Mouse (Mus musculus) small intestine, adult 2 months (tissue): ENCODE results near the gene Kcnb1.

Source experiments
- CTCF ChIP-seq: fragments of 200-500 bp; IDR thresholded peaks from 2 replicates; pipeline ENCODE4 v1.5.1; 2012; ENCODE audit warnings: low read depth, mild to moderate bottlenecking, control low read depth, inconsistent platforms, low read length, moderate library complexity, mixed read lengths; ENCODE audit not compliant: insufficient replicate concordance, insufficient read length; ENCODE audit errors: extremely low read depth
- POLR2A ChIP-seq: fragments of 200-500 bp; IDR thresholded peaks from 2 replicates; pipeline ENCODE4 v1.6.1; 2012; ENCODE audit warnings: low read depth, mild to moderate bottlenecking, control low read depth, inconsistent platforms, low read length, moderate library complexity

DNA sequence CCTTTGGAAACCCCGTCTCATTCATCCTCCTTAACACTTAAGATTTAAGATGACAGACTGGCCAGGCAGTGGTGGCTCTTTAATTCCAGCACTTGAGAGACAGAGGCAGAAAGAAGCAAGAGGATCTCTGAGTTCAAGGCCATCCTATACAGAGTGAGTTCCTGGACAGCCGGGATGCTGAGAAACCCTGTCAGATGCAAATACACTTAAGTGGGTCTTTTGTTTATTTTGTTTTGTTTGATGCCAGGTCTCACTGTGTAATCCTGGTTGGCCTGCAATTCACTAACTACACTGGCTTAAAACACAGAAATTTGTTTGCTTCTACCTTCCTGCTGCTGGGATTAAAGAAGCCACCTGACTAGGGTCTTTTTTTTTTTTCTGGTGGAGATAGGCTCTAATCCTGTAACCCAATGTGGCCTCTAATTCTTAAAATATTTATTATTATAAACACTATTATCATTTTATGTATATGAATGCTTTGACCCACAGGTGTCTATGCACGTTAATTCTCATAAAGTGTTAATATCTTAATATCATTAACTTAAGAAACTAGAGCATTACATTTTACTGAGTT, 131.1 kb downstream of the Kcnb1 start:
- TF ChIP-seq CTCF = no peak
- TF ChIP-seq POLR2A = no peak
